In the genomic region with DNA sequence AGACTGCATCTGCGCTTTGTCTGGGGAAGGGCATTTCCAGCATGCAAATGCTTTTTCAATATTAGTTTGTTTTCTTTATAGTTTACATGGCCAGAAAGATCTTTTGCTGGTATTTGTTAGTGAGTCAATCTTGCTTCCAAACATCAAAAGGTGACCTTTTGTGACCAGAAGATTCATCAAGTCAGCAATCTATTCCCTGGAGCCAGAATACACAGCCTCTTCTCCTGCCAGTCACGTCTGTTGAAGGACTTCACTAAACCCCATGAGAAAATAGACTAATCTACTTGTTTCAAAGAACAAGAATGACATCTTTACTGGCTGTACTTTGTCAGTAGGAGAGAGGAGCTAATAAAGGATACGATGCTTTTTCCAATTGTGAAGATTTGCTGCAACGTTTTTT, we compare ENCODE assay signal across 23 mouse cellular contexts.
"Had no signal": no experiment of that assay in that cellular context is flagged by ENCODE, and none has a peak within 500 bp of the region (broad histone marks: within the 10 kb centered on the region; RNA-seq: fewer than 3 reads in every experiment).

No protein-coding gene starts in this region.

- H3K9ac ChIP-seq: limb, embryonic 13.5 days; liver, embryonic 12.5 days; liver, embryonic 15.5 days; lung, embryonic 15.5 days had no signal

- DNase-seq: kidney, adult 2 months; kidney, postnatal 25 days; layer of hippocampus, adult 9-11 months; liver; lung, adult 18-20 months; lung, postnatal 10 days; lung, postnatal 4 days; right cerebral cortex, adult 18-20 months; right cerebral cortex, postnatal 14 days; right cerebral cortex, postnatal 4 days; thymus, adult 2 months; thymus, postnatal 14 days; thymus, postnatal 4 days had no signal

- H3K4me1 ChIP-seq: limb, embryonic 10.5 days; limb, embryonic 13.5 days; liver, embryonic 12.5 days; liver, embryonic 15.5 days; lung, embryonic 15.5 days had no signal

- H3K27me3 ChIP-seq: limb, embryonic 13.5 days; liver, embryonic 12.5 days; liver, embryonic 15.5 days; lung, embryonic 15.5 days had no signal

- ATAC-seq: intestine, postnatal 0 days; liver, embryonic 12.5 days; midbrain, embryonic 16.5 days had no signal

- H3K36me3 ChIP-seq: limb, embryonic 10.5 days; limb, embryonic 13.5 days; liver, embryonic 12.5 days; liver, embryonic 15.5 days; lung, embryonic 15.5 days had no signal

- H3K4me3 ChIP-seq: layer of hippocampus, adult 2 months; limb, embryonic 10.5 days; limb, embryonic 13.5 days; liver, embryonic 12.5 days; liver, embryonic 15.5 days; lung, embryonic 15.5 days had no signal

- H3K9me3 ChIP-seq: limb, embryonic 10.5 days; limb, embryonic 13.5 days; liver, embryonic 12.5 days; liver, embryonic 15.5 days; lung, embryonic 15.5 days had no signal

- H3K27ac ChIP-seq: kidney, postnatal 0 days; layer of hippocampus, adult 2 months; limb, embryonic 10.5 days; limb, embryonic 13.5 days; liver, embryonic 12.5 days; liver, embryonic 15.5 days; lung, embryonic 15.5 days; stomach, postnatal 0 days had no signal

- H3K4me2 ChIP-seq: limb, embryonic 13.5 days; liver, embryonic 12.5 days; liver, embryonic 15.5 days; lung, embryonic 15.5 days had no signal
